Mouse (Mus musculus) hindbrain, postnatal 0 days (tissue): ENCODE measurements at regions not wholly inside any gene's neighbourhood (a gene's known extent, or its start where the extent isn't known, plus 50 kb on each side); places are given as distances from the start of the nearest gene placed in this dataset.
A peak's percentile ranks its signal among the peaks of the same experiment; 100 is the strongest.

ENCODE experiments used
- ATAC-seq: fragments of 200-750 bp; cut with Nextera tagmentation; 2 replicates; pipeline ENCODE4 v1.8.0; 2017; ENCODE audit warnings: mild to moderate bottlenecking, moderate TSS enrichment, moderate library complexity
- DNase-seq: peaks from one replicate; pipeline ENCODE4 v3.0.0-alpha.2; 2015; ENCODE audit warnings: low spot score
- H3K27ac ChIP-seq: fragments of 300-500 bp; sonication (generic); 2 replicates; pipeline ENCODE4 v1.5.1; 2014; ENCODE audit warnings: mild to moderate bottlenecking
- H3K27me3 ChIP-seq: fragments of 300-500 bp; sonication (generic); 2 replicates; pipeline ENCODE4 v1.6.1; 2014; ENCODE audit warnings: low read length, mixed read lengths; ENCODE audit not compliant: insufficient read depth
- H3K36me3 ChIP-seq: fragments of 300-500 bp; sonication (generic); 2 replicates; pipeline ENCODE4 v1.6.1; 2014; ENCODE audit warnings: low read length, mixed read lengths; ENCODE audit not compliant: insufficient read depth
- H3K4me1 ChIP-seq: fragments of 300-500 bp; sonication (generic); 2 replicates; pipeline ENCODE4 v1.6.1; 2014; ENCODE audit warnings: antibody characterized with exemption, low read length, mixed read lengths; ENCODE audit not compliant: insufficient read depth
- H3K4me2 ChIP-seq: fragments of 300-500 bp; sonication (generic); 2 replicates; pipeline ENCODE4 v1.6.1; 2014; ENCODE audit warnings: low read depth, mild to moderate bottlenecking, low read length, moderate library complexity, mixed read lengths
- H3K4me3 ChIP-seq: fragments of 300-500 bp; sonication (generic); 2 replicates; pipeline ENCODE4 v1.5.1; 2014; ENCODE audit warnings: low read length
- H3K9ac ChIP-seq: fragments of 300-500 bp; sonication (generic); replicated peaks from 2 replicates; pipeline ENCODE4 v1.6.1; 2014; ENCODE audit warnings: mild to moderate bottlenecking, low read length, moderate library complexity, mixed read lengths
- H3K9me3 ChIP-seq: fragments of 300-500 bp; sonication (generic); 2 replicates; pipeline ENCODE4 v1.6.1; 2016; ENCODE audit warnings: low read length, mixed read lengths
- CTCF ChIP-seq: IDR thresholded peaks from 2 replicates; pipeline ENCODE4 v1.5.1; 2016; ENCODE audit warnings: antibody characterized with exemption, control low read depth, low read depth
- WGBS: fragments of 180-500 bp; shearing (Covaris S2); extraction: QIAGEN DNeasy Blood & Tissue Kit; methylation state at CpG from one replicate; pipeline ENCODE4 v1.1.7; 2014; 5-methylcytosine and 5-hydroxymethylcytosine counted together

- WGBS: 66% methylated on average over 3 of the region's 3 CpGs
- H3K9me3 ChIP-seq: no peaks in the 10 kb centered on the region
- H3K4me2 ChIP-seq: no peak overlapping the region
- H3K27ac ChIP-seq: no peak overlapping the region
- H3K36me3 ChIP-seq: no peaks in the 10 kb centered on the region
- no peak overlapping the region for H3K9ac ChIP-seq
- no peak overlapping the region for H3K4me3 ChIP-seq
- no peak for ATAC-seq
- DNase-seq: no peak
- no peaks in the 10 kb centered on the region for H3K4me1 ChIP-seq
- H3K27me3 ChIP-seq: no peaks in the 10 kb centered on the region
- no peak for TF ChIP-seq CTCF
Measured at GRCm38 (mm10) chr8:60071610-60072009, 431.4 kb downstream of the Gm10283 start.

- Histone ChIP-seq H3K27ac (no peak overlapping the region), H3K27me3 (no peaks in the 10 kb centered on the region), H3K4me1 (no peaks in the 10 kb centered on the region), H3K4me3 (no peak overlapping the region), H3K4me2 (no peak overlapping the region), H3K9me3 (no peaks in the 10 kb centered on the region), H3K36me3 (no peaks in the 10 kb centered on the region), H3K9ac (no peak overlapping the region)
- TF ChIP-seq CTCF: no peak
- 77% methylated on average over 2 of the region's 2 CpGs for WGBS
- ATAC-seq (no peak), DNase-seq (no peak)
Measured at GRCm38 (mm10) chr8:60055063-60055462, 447.9 kb downstream of the Gm10283 start.

DNA sequence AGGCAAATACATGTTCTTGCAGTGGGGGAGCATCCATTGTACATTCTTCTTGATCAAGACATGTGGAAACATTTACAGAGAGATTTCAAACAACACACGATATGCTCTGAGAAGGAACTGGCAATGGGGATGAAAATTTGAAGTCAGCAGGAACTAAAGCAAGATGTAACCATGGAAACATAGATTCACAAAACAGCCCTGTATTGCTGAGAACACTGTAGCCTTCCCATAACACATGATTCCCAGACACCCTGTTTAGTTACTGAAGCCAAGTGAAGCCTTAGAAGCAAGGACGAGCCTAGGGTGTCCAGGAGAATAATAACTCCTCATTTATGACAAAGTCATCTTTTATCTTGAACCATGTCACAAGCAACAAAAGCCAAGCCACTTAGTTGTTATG is 474.3 kb downstream of the Gm10283 start:
- no peak overlapping the region for H3K27ac ChIP-seq
- DNase-seq: peak; percentile 15
- no peaks in the 10 kb centered on the region for H3K9me3 ChIP-seq
- H3K4me2 ChIP-seq: no peak overlapping the region
- H3K4me1 ChIP-seq: no peaks in the 10 kb centered on the region
- no peaks in the 10 kb centered on the region for H3K36me3 ChIP-seq
- 22% methylated on average over 2 of the region's 2 CpGs for WGBS
- TF ChIP-seq CTCF: no peak
- no peaks in the 10 kb centered on the region for H3K27me3 ChIP-seq
- no peak overlapping the region for H3K4me3 ChIP-seq
- no peak overlapping the region for H3K9ac ChIP-seq
- 0 out of 2 replicates have a peak, but pooled peaks have one; percentile 29 for ATAC-seq
